Mouse (Mus musculus): ENCODE measurements at regions not wholly inside any gene's neighbourhood (a gene's known extent, or its start where the extent isn't known, plus 50 kb on each side); places are given as distances from the start of the nearest gene placed in this dataset.

- no peak for DNase-seq
These were observed 68.2 kb downstream of the Il12a start for GRCm38 (mm10) chr3:68758609-68759008.

- no peak for DNase-seq
These were observed 68.9 kb downstream of the Il12a start for GRCm38 (mm10) chr3:68759375-68759774.

DNA sequence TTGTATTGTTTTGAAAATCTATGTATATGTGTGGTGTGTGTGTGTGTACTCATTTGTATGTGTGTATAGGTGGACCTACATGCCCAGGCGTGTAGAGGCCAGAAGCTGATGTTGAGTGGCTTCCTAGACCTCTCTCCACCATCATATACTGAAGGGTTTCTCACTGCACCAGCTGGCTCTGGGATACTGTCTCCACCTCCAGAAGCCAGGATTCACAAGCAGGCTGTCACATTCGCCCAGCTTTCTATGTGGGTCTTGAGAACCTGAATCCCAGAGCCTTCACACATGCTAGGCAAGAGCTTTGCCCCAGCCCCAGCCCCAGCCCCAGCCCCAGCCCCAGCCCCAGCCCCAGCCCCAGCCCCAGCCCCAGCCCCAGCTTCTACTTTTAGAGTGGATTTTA, 70.4 kb downstream of the Il12a start:
- DNase-seq = no peak

DNA sequence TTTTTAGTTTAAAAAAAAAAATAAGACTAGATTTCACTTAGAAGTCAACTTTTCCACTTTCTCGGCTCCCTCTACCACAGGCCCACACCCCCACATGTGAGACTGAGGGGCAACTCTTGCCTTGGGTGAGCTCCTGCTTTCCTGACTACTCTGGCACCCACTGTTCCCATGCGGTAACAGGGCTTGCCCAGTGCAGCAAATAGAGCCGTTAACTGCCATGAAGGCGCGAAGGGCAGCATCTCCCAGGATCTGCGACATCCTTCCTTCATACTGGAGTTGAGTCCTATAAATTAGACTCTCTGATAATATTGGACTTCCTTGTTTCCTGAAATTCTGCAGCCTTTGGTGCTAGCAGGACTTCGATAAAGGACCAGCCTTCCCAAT, 70.8 kb downstream of the Il12a start:
- no peak for DNase-seq

DNA sequence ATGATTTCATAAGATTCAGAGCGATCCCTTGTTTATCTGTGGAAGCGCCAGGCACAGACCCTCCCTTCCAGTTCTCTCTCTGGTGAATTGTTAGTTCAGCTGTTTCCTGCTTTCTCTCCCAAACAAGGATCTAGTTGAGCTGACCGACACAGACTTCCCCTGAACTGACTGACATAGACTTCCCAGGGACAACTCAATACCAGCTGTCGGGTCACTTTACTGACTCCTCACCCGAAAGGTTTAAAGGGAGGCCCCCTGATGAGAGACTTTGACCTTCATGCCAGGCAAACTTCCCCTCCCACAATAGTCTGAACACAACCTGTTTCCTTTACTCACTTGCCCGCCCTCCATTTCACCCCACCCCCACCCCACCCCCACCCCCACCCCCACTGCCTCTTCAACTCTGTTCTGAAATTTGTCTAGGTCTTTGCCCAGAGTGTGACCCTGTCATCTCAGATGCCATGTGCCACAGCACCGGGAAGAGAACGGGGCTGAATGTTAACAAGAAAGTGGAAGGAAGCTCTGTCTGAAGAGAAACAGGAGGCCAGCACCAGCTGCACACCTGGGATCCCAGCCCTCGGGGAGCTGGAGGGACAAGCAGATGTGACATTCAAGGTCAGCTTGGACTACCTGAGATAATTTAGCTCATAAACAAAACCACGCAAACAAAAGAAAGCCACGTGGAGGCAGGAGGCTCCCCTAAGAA, 71.3 kb downstream of the Il12a start:
- DNase-seq = no peak

GRCm38 (mm10) chr3:68762988-68763387, 72.5 kb downstream of the Il12a start:
- DNase-seq = no peak

GRCm38 (mm10) chr3:68764336-68764735, 73.9 kb downstream of the Il12a start:
- no peak for DNase-seq

- DNase-seq = peak; percentile 60
These were observed 74.6 kb downstream of the Il12a start for GRCm38 (mm10) chr3:68764917-68765598.

DNA sequence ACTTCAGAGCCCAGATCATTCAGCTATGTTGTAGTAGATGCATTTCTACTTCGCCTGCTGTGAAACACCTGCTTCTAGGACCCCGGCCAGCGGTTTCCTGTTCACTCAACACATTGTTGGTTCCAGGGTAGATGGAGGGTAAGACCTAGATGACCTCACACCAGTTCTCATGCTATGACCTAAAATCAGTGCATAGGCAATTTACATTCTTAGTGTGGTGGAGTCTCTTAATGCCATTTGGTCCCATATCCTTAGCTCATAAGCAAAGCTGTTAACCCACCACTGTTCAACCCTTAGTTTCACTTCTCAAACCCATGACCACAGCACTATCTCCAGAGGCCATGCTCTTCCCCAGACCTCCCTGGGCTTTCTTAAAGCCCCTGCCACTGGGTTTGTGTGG, 81.1 kb downstream of the Il12a start:
- no peak for DNase-seq

GRCm38 (mm10) chr3:68777801-68778200, 87.4 kb downstream of the Il12a start:
- DNase-seq = no peak

GRCm38 (mm10) chr3:68778354-68779040, 88.1 kb downstream of the Il12a start:
- no peak for DNase-seq

- DNase-seq = no peak
These were observed 88.5 kb upstream of the 1110032F04Rik start for GRCm38 (mm10) chr3:68780843-68781242.

- DNase-seq = no peak
These were observed 87.9 kb upstream of the 1110032F04Rik start for GRCm38 (mm10) chr3:68781466-68781865.

GRCm38 (mm10) chr3:68782363-68782762, 87.0 kb upstream of the 1110032F04Rik start:
- no peak for DNase-seq

DNA sequence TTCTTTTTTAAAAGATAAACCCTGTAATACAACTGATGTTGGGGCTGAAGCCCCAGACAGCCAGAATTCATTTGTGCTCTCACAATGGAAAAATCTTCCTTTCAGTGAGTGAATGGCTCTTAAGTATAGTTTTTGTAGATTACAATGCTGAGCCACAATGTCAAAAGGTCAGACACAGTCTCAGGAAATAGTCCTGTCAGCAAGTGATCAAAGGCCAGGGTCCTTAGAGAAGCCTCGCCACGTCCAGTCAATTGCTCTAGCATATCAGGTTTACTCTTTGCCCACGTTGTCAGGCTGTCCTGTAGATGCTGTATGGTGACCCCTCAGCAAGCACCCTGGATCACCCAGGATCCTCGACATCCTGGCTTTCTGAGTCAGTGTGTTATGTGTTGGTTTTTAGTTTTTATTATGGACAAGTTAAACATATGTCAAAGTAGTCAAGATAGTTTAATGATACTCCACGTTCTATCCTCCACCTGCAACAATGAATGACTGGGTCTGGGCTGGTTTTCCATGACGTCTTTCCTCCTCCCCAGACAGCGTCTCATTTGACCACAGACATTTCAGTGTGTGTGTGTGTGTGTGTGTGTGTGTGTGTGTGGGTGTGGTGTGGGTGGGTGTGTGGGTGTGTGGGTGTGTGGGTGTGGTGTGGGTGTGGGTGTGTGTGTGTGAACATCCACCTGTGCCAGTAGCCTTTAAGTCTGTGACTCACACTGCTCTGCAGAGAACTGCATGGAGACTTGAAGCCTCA, 85.5 kb upstream of the 1110032F04Rik start:
- DNase-seq = no peak

GRCm38 (mm10) chr3:68786771-68787170, 82.6 kb upstream of the 1110032F04Rik start:
- DNase-seq = no peak

GRCm38 (mm10) chr3:68787385-68788175, 81.8 kb upstream of the 1110032F04Rik start:
- DNase-seq = no peak

GRCm38 (mm10) chr3:68789491-68789890, 79.9 kb upstream of the 1110032F04Rik start:
- no peak for DNase-seq

DNA sequence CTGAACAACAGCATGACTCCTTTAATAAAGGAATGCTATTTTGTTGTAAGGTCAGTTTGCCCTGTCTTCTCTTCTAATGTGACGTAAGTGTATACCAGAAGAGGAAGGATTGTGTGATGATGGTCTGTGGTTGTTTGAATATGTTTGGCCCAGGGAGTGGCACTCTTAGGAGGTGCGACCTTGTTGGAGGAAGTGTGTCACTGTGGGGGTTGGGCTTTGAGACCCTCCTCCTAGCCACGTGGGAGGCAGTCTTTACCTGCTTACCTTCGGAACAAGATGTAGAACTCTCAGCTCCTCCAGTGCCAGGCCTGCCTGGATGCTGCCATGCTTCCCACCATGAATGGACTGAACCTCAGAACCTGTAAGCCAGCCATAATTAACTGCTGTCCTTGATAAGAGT, 78.9 kb upstream of the 1110032F04Rik start:
- no peak for DNase-seq

DNA sequence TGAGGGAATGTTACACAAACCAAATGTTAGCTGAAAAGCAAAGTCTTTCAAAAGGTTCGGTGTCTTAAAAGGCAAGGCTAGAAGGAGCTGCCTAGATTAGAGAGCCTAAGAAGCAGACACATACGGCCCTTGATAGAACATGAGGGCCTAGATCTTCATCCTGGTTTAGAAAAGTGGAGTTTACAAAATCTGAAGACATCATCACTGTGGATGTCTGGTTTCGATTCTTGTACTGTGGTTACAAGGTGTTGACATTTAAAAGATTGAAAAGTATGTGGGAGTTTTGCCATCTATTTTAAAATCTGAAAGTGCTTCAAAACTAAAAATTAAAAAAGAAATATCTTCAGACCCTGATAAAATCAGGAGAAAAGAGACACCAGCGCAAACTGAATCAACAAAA, 76.5 kb upstream of the 1110032F04Rik start:
- no peak for DNase-seq

GRCm38 (mm10) chr3:68793923-68794322, 75.5 kb upstream of the 1110032F04Rik start:
- DNase-seq = no peak

- no peak for DNase-seq
These were observed 74.9 kb upstream of the 1110032F04Rik start for GRCm38 (mm10) chr3:68794380-68795014.

Measured in adrenal gland, adult 8-10 months (tissue).